Mouse (Mus musculus) liver, postnatal 0 days (tissue): ENCODE measurements around the gene Zfp664. TPM values are rescaled to one million over a fixed set of nuclear protein-coding genes. Genes with fewer than 3 reads are reported as not detected.

ENCODE experiments used
- ATAC-seq: fragments of 200-750 bp; cut with Nextera tagmentation; 2 replicates; pipeline ENCODE4 v1.8.0; 2017; ENCODE audit warnings: mild to moderate bottlenecking, moderate library complexity
- DNase-seq: peaks from one replicate; pipeline ENCODE4 v3.0.0-alpha.2; 2016
- H3K27ac ChIP-seq: fragments of 300-500 bp; sonication (generic); 2 replicates; pipeline ENCODE4 v1.5.1; 2014; ENCODE audit warnings: antibody characterized with exemption, moderate library complexity, mild to moderate bottlenecking, low read depth
- H3K27me3 ChIP-seq: fragments of 300-500 bp; sonication (generic); 2 replicates; pipeline ENCODE4 v1.6.1; 2014; ENCODE audit warnings: low read length, control low read depth, mixed read lengths; ENCODE audit not compliant: insufficient read depth
- H3K36me3 ChIP-seq: fragments of 300-500 bp; sonication (generic); replicated peaks from 2 replicates; pipeline ENCODE4 v1.6.1; 2014; ENCODE audit warnings: mild to moderate bottlenecking, control low read depth, low read length, moderate library complexity, mixed read lengths; ENCODE audit not compliant: insufficient read depth
- H3K4me1 ChIP-seq: fragments of 300-500 bp; sonication (generic); 2 replicates; pipeline ENCODE4 v1.6.1; 2014; ENCODE audit warnings: antibody characterized with exemption, mild to moderate bottlenecking, control low read depth; ENCODE audit not compliant: insufficient read depth
- H3K4me2 ChIP-seq: fragments of 300-500 bp; sonication (generic); 2 replicates; pipeline ENCODE4 v1.6.1; 2014; ENCODE audit warnings: low read depth, mild to moderate bottlenecking, low read length, moderate library complexity, mixed read lengths
- H3K4me3 ChIP-seq: fragments of 300-500 bp; sonication (generic); 2 replicates; pipeline ENCODE4 v1.5.1; 2014; ENCODE audit warnings: low read depth, low read length
- H3K9ac ChIP-seq: fragments of 300-500 bp; sonication (generic); replicated peaks from 2 replicates; pipeline ENCODE4 v1.6.1; 2014; ENCODE audit warnings: mild to moderate bottlenecking, moderate library complexity
- H3K9me3 ChIP-seq: fragments of 300-500 bp; sonication (generic); 2 replicates; pipeline ENCODE4 v1.6.1; 2016; ENCODE audit warnings: mild to moderate bottlenecking, control low read depth, low read length, mixed read lengths
- CTCF ChIP-seq: sonication (generic); IDR thresholded peaks from 2 replicates; pipeline ENCODE4 v1.5.1; 2016; ENCODE audit warnings: antibody characterized with exemption, low read depth
- EP300 ChIP-seq: IDR thresholded peaks from 2 replicates; pipeline ENCODE4 v1.6.1; 2016; ENCODE audit warnings: antibody characterized with exemption, low read depth, mild to moderate bottlenecking
- WGBS: fragments of 180-500 bp; shearing (Covaris S2); extraction: QIAGEN DNeasy Blood & Tissue Kit; methylation state at CpG from one replicate; pipeline ENCODE4 v1.1.7; 2014; ENCODE audit not compliant: insufficient replicate concordance; 5-methylcytosine and 5-hydroxymethylcytosine counted together
- polyA plus RNA-seq: library from polyadenylated mRNA; unstranded; fragments of >200 nt; fragmentation: Nextera tagmentation; extraction: Ambion mirVana; gene quantifications from 2 replicates; pipeline ENCODE4 v1.2.1, GENCODE M21; 2015

The Zfp664 gene
- polyA plus RNA-seq, 1 experiment from 2014 or later: 12.1 TPM

DNA sequence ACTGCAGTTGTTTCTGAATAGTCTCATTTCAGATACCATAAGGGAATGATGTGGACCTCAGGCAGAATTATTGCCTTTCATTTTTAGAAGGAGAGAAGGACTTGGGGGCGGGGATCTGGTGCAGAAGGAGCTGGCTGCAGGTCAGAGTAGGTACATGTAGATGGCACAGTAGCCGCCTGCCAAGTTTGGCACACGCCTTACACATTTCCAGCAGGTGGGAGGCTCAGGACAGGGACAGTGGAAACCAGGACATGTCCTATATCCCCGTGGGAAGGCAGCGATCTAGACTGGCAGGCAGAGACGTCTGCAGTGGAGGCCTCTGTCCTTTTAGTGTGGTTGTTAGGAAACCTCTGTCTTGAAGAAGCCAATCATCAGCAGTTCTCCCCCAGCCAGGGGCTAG lies 17.3 kb downstream of the Zfp664 start:
- no peaks in the 10 kb centered on the region for H3K9me3 ChIP-seq
- no peaks in the 10 kb centered on the region for H3K27me3 ChIP-seq
- DNase-seq: no peak
- no peak overlapping the region for H3K27ac ChIP-seq
- no peak for ATAC-seq
- TF ChIP-seq CTCF (no peak), EP300 (no peak)
- no peak overlapping the region for H3K4me2 ChIP-seq
- 85% methylated on average over 6 of the region's 6 CpGs for WGBS
- H3K9ac ChIP-seq: no peak overlapping the region
- H3K36me3 ChIP-seq: peaks cover 4% of the 10 kb centered on the region
- H3K4me3 ChIP-seq: no peak overlapping the region
- H3K4me1 ChIP-seq: no peaks in the 10 kb centered on the region

- Histone ChIP-seq H3K4me3 (no peak overlapping the region), H3K9ac (no peak overlapping the region), H3K27ac (no peak overlapping the region), H3K9me3 (no peaks in the 10 kb centered on the region), H3K4me2 (no peak overlapping the region), H3K4me1 (no peaks in the 10 kb centered on the region), H3K27me3 (no peaks in the 10 kb centered on the region), H3K36me3 (peaks cover 15% of the 10 kb centered on the region)
- no peak for TF ChIP-seq CTCF
- no peak for TF ChIP-seq EP300
- DNase-seq (no peak), ATAC-seq (no peak)
- WGBS: 91% methylated on average over 6 of the region's 6 CpGs
Measured at GRCm38 (mm10) chr5:124883877-124884276, 21.4 kb downstream of the Zfp664 start.

GRCm38 (mm10) chr5:124888661-124889060 lies 26.2 kb downstream of the Zfp664 start:
- no peak for DNase-seq
- 85% methylated on average over 8 of the region's 8 CpGs for WGBS

GRCm38 (mm10) chr5:124891921-124892370 lies 29.5 kb downstream of the Zfp664 start:
- no peaks in the 10 kb centered on the region for H3K36me3 ChIP-seq
- TF ChIP-seq CTCF (no peak), EP300 (no peak)
- ATAC-seq (peak; percentile 89), DNase-seq (peak; percentile 48)
- peak overlapping the region; percentile 66 for H3K27ac ChIP-seq
- no peak overlapping the region for H3K4me3 ChIP-seq
- H3K4me2 ChIP-seq: no peak overlapping the region
- H3K9me3 ChIP-seq: no peaks in the 10 kb centered on the region
- peaks cover 4% of the 10 kb centered on the region; the same call in 1 of the 2 replicates for H3K4me1 ChIP-seq
- H3K9ac ChIP-seq: no peak overlapping the region
- 49% methylated on average over 3 of the region's 3 CpGs for WGBS
- no peaks in the 10 kb centered on the region for H3K27me3 ChIP-seq

More at GRCm38 (mm10) chr5:124888661-124889060, 26.2 kb downstream of the Zfp664 start:
- H3K4me2 ChIP-seq: no peak overlapping the region
- H3K9me3 ChIP-seq: no peaks in the 10 kb centered on the region
- no peak overlapping the region for H3K4me3 ChIP-seq
- H3K27ac ChIP-seq: no peak overlapping the region
- ATAC-seq: no peak
- peaks cover 4% of the 10 kb centered on the region; the same call in 1 of the 2 replicates for H3K4me1 ChIP-seq
- H3K36me3 ChIP-seq: peaks cover 15% of the 10 kb centered on the region
- H3K27me3 ChIP-seq: no peaks in the 10 kb centered on the region
- TF ChIP-seq CTCF (no peak), EP300 (no peak)
- H3K9ac ChIP-seq: no peak overlapping the region

DNA sequence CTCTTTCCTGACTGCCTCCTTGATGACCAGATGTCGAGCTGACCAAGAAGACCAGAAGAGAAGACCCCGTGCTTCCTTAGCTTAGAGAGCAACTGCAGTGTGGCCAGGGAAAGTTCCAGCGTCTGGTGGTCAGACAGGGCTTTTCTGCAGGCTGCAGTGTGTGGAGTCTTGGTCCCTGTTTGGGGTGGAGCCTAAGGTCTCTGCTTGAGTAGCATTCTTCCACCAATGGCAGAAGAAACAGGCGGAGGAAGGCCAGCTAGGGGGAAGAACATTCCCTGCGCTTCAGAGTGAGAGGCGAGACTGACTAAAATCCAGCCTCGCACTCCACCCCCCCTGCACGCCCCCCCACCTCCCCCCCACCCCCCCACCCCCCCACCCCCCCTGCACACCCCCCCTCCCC lies 33.6 kb downstream of the Zfp664 start:
- H3K27ac ChIP-seq: no peak overlapping the region
- ATAC-seq (no peak), DNase-seq (no peak)
- H3K27me3 ChIP-seq: no peaks in the 10 kb centered on the region
- H3K4me2 ChIP-seq: no peak overlapping the region
- no peak overlapping the region for H3K4me3 ChIP-seq
- no peak for TF ChIP-seq CTCF
- TF ChIP-seq EP300: no peak
- WGBS: 68% methylated on average over 6 of the region's 8 CpGs
- H3K9ac ChIP-seq: no peak overlapping the region
- no peaks in the 10 kb centered on the region for H3K9me3 ChIP-seq
- H3K4me1 ChIP-seq: peaks cover 4% of the 10 kb centered on the region; the same call in 1 of the 2 replicates
- H3K36me3 ChIP-seq: no peaks in the 10 kb centered on the region

GRCm38 (mm10) chr5:124899945-124900631 lies 37.6 kb downstream of the Zfp664 start:
- H3K4me2 ChIP-seq: peak overlapping the region; percentile 50
- H3K27ac ChIP-seq: no peak overlapping the region
- H3K27me3 ChIP-seq: no peaks in the 10 kb centered on the region
- no peaks in the 10 kb centered on the region for H3K4me1 ChIP-seq
- 29% methylated on average over 20 of the region's 20 CpGs for WGBS
- DNase-seq (peak; percentile 87), ATAC-seq (peak; percentile 55)
- H3K4me3 ChIP-seq: no peak overlapping the region
- no peak overlapping the region for H3K9ac ChIP-seq
- no peaks in the 10 kb centered on the region for H3K36me3 ChIP-seq
- H3K9me3 ChIP-seq: no peaks in the 10 kb centered on the region
- peak; percentile 99 for TF ChIP-seq CTCF
- TF ChIP-seq EP300: no peak
